Mouse (Mus musculus) embryonic facial prominence, embryonic 10.5 days (tissue): ENCODE measurements around the gene Lsm7. TPM values are rescaled to one million over a fixed set of nuclear protein-coding genes. Genes with fewer than 3 reads are reported as not detected.
"Not testable (repeated sequence)": the region's sequence is repeated elsewhere in the genome, so short reads cannot be mapped to it uniquely, and the experiment has no call there.

Experiments
- DNase-seq: peaks from one replicate; pipeline ENCODE4 v3.0.0-alpha.2; 2017; ENCODE audit warnings: low spot score
- H3K27ac ChIP-seq: fragments of 300-500 bp; sonication (generic); replicated peaks from 2 replicates; pipeline ENCODE4 v1.5.1; 2016; ENCODE audit warnings: mild to moderate bottlenecking
- H3K27me3 ChIP-seq: fragments of 300-500 bp; sonication (generic); replicated peaks from 2 replicates; pipeline ENCODE4 v1.6.1; 2016; ENCODE audit warnings: low read depth, mild to moderate bottlenecking; ENCODE audit not compliant: poor library complexity, severe bottlenecking
- H3K36me3 ChIP-seq: fragments of 300-500 bp; sonication (generic); replicated peaks from 2 replicates; pipeline ENCODE4 v1.6.1; 2016; ENCODE audit warnings: mild to moderate bottlenecking, moderate library complexity
- H3K4me1 ChIP-seq: fragments of 300-500 bp; sonication (generic); 2 replicates; pipeline ENCODE4 v1.6.1; 2016
- H3K4me3 ChIP-seq: fragments of 300-500 bp; sonication (generic); 2 replicates; pipeline ENCODE4 v1.5.1; 2016; ENCODE audit warnings: mild to moderate bottlenecking, moderate library complexity
- H3K9me3 ChIP-seq: fragments of 300-500 bp; sonication (generic); 2 replicates; pipeline ENCODE4 v1.6.1; 2016; ENCODE audit warnings: mild to moderate bottlenecking
- WGBS: fragments of 180-500 bp; shearing (Covaris S2); methylation state at CpG from one replicate; pipeline ENCODE4 v1.1.7; 2016; 5-methylcytosine and 5-hydroxymethylcytosine counted together
- polyA plus RNA-seq: library from polyadenylated mRNA; unstranded; fragments of >200 nt; fragmentation: Nextera tagmentation; extraction: Ambion mirVana; gene quantifications from 2 replicates; pipeline ENCODE4 v1.2.1, GENCODE M21; 2016

Lsm7 gene
- polyA plus RNA-seq, 1 experiment from 2014 or later = 364 TPM

DNA sequence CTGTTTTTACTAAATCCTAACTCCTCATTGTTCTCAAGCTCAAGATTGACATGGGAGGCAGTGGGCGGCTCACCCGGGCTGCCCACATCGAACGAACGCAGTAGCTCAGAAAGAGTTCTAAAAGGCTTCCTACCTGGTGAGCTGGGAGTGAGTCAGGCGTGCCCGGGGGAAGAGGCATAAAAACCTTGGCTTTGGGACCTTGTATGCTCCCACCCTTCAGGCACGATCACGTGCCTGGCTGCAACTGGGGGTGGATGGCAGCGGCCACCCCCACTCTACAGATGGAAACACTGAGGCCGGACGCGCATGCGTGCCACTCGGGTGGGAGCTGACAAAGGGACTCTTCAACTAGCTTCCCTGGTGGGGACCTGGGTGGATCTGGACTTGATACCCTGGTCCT is 12.7 kb downstream of the Lsm7 start:
- no peak for DNase-seq
- H3K9me3 ChIP-seq = no peaks in the 10 kb centered on the region
- H3K27ac ChIP-seq = no peak overlapping the region
- H3K4me3 ChIP-seq = no peak overlapping the region
- H3K27me3 ChIP-seq = peaks cover 74% of the 10 kb centered on the region
- peaks cover 35% of the 10 kb centered on the region for H3K4me1 ChIP-seq
- H3K36me3 ChIP-seq = no peaks in the 10 kb centered on the region
- WGBS = 82% methylated on average over 15 of the region's 15 CpGs

DNA sequence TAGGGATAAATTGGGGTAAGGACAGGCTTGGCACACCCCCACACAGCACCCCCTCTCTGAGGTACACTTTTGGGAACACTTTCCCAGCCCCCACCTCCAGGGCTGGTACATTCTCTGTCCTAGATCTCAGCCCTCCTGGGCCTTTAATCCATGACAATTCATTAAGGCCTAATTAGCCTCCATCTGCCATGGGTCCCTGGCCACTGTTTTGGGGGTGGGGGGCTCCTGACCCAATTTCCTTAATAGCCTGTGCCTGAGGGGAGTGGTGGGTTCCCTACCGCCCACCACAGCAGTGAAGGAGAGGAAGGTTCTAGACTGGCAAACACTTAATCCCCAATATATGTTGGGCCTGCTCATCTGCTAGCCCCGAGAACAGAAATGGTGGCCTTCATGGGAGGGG is 13.3 kb downstream of the Lsm7 start:
- Histone ChIP-seq H3K36me3 (no peaks in the 10 kb centered on the region), H3K4me1 (peaks cover 41% of the 10 kb centered on the region), H3K27me3 (peaks cover 80% of the 10 kb centered on the region), H3K4me3 (no peak overlapping the region), H3K9me3 (no peaks in the 10 kb centered on the region), H3K27ac (no peak overlapping the region)
- no peak for DNase-seq
- 73% methylated on average over 2 of the region's 2 CpGs for WGBS

DNA sequence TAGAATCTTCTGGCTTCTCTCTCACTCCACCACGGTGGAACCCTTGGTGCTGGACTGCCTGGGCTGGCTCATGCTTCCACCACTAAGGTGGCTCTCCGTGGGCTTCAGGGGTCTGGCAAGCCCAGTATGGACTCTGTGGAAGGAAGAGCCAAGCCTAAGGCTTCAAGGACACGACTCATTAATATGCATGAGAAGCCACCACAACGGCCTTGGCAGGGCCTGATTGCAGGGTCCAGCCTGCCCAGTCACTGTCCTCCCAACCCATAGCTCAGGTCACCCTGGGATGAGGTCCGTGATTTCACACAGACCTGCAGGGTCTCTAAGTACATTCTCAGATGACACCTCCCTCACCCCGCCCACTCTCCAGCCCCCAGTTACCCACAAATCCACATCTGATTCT is 15.2 kb downstream of the Lsm7 start:
- Histone ChIP-seq H3K27me3 (peaks cover 82% of the 10 kb centered on the region), H3K36me3 (0 out of 2 replicates have a peak, but pooled peaks cover 3% of the 10 kb centered on the region), H3K4me3 (no peak overlapping the region), H3K4me1 (peaks cover 55% of the 10 kb centered on the region), H3K27ac (no peak overlapping the region), H3K9me3 (peaks cover 11% of the 10 kb centered on the region)
- no peak for DNase-seq
- WGBS = 70% methylated on average over 6 of the region's 6 CpGs

DNA sequence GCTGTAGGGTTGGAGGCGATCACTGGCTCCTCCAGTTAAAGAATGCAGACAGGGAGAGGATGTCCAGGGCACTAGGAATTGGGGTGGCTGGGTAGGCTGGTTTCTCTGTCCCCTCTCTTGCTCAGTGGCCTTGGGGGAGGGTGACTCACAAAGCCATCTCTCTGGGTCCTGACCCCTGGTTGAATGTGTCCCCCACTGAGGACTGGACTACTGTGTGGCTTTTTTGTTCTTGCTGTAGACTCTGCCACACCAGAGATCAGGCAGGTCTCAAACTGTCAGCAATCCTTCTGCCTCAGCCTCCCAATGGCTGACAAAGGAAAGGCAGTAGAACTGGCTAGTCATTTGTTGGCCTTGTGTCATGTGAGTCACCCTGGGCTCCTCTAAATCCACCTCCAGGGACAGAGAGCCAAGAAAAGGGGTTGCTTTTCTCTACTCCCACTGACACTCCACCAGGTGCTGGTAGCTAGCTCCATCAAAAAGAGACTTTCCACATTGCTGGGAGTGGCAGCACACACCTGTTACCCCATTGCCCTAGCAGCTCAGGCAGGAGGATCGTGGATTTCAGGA is 16.6 kb downstream of the Lsm7 start:
- H3K27me3 ChIP-seq = peaks cover 82% of the 10 kb centered on the region
- H3K4me3 ChIP-seq = 0 out of 2 replicates have a peak overlapping the region, but pooled peaks have one; percentile 14
- 0 out of 2 replicates have a peak, but pooled peaks cover 10% of the 10 kb centered on the region for H3K36me3 ChIP-seq
- peaks cover 52% of the 10 kb centered on the region for H3K4me1 ChIP-seq
- H3K27ac ChIP-seq = no peak overlapping the region
- peaks cover 20% of the 10 kb centered on the region for H3K9me3 ChIP-seq
- DNase-seq = no peak
- 58% methylated on average over 2 of the region's 2 CpGs for WGBS

DNA sequence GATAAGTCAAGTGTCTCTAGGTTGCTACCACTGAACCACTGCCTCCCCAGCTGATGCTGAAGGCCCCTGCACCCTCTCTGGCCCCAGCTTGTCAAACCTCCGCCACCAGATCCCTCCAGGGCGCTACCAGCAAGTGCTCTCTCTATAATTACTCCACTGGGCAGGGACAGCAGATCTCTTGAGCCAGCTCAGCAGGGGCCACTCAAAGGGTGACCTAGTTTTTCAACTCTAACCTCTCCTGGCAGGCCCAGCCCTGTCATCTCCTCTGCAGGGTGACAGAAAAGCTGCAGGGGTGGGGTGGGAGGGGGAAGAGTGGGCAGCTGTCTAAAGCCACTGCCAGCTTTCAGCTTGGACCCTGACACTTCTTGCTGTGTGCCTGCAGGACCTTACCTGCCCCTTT is 17.2 kb downstream of the Lsm7 start:
- Histone ChIP-seq H3K27ac (no peak overlapping the region), H3K4me3 (0 out of 2 replicates have a peak overlapping the region, but pooled peaks have one; percentile 14), H3K36me3 (0 out of 2 replicates have a peak, but pooled peaks cover 10% of the 10 kb centered on the region), H3K9me3 (peaks cover 20% of the 10 kb centered on the region), H3K27me3 (peaks cover 82% of the 10 kb centered on the region), H3K4me1 (peaks cover 54% of the 10 kb centered on the region)
- 10% methylated on average over 2 of the region's 2 CpGs for WGBS
- no peak for DNase-seq

DNA sequence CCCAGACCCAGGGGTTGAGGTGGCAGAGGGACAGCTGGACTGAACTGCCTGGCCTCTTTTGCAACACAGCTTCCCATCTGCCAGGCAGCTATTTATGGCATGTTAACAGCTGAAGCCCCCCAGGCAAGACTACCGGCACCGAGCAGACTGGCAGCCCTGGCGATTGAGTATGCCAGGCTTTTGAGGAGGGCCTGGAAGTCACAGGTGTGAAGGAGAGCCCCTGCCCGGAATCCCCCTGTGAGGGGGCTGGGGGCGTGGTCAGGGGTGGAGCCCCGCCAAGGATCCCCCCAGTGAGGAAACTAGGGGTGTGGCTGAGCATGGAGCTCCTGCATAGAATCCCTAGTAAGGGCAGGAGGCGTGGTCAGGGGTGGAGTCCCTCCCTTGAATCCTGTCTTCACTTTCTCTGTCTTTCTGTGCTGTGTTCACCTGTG is 18.0 kb downstream of the Lsm7 start:
- peaks cover 80% of the 10 kb centered on the region for H3K27me3 ChIP-seq

DNA sequence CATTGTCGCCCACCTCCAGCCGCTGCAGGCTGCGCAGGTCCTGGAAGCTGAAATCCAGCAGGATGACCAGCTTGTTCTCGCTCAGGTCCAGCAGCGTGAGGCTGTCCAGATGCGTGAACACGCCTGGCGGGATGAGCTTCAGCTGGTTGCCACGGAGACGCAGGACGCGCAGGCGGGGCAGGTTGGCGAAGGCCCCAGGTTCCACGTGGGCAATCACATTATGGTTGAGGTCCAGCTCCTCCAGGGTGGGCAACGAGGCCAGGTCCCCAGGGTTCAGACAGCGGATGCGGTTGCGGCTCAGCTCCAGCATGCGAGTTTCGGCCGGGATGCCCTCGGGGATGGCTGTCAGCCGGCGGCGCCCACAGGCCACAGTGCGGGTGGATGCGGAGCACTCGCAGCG is 19.4 kb downstream of the Lsm7 start:
- H3K4me1 ChIP-seq = peaks cover 64% of the 10 kb centered on the region
- no peak overlapping the region for H3K27ac ChIP-seq
- WGBS = 57% methylated on average over 30 of the region's 30 CpGs
- DNase-seq = peak; percentile 38
- peaks cover 20% of the 10 kb centered on the region for H3K9me3 ChIP-seq
- H3K27me3 ChIP-seq = peaks cover 67% of the 10 kb centered on the region
- H3K36me3 ChIP-seq = 0 out of 2 replicates have a peak, but pooled peaks cover 10% of the 10 kb centered on the region
- peak overlapping the region; percentile 29 for H3K4me3 ChIP-seq

More for the DNA sequence above, 18.0 kb downstream of the Lsm7 start:
- no peak for DNase-seq
- peak overlapping the region; percentile 6; the same call in 1 of the 2 replicates for H3K4me3 ChIP-seq
- 49% methylated on average over 7 of the region's 7 CpGs for whole genome bisulfite sequencing
- H3K36me3 ChIP-seq = 0 out of 2 replicates have a peak, but pooled peaks cover 10% of the 10 kb centered on the region
- no peak overlapping the region for H3K27ac ChIP-seq
- peaks cover 20% of the 10 kb centered on the region for H3K9me3 ChIP-seq
- peaks cover 61% of the 10 kb centered on the region for H3K4me1 ChIP-seq

DNA sequence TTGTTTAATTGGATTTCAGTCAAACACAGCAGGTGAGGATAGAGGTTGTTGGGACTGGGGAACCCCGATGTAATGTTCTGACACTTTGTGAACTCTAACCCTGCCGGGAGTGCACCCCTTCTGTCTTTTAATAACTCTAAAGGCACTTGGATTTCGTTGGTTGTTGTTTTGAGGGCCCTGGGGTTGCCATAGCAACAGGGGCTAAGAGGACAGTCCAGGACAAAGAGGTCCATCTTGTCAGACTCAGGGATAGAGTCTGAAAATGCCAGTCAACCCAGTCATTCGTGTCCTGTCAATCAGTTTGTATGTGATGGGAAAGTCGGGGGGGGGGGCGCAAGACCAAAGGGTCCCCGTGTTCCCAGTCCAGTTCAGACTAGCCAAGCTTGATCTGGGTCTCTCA is 22.2 kb downstream of the Lsm7 start:
- peaks cover 20% of the 10 kb centered on the region for H3K9me3 ChIP-seq
- peaks cover 83% of the 10 kb centered on the region for H3K4me1 ChIP-seq
- DNase-seq = no peak
- peaks cover 36% of the 10 kb centered on the region for H3K36me3 ChIP-seq
- no peak overlapping the region for H3K27ac ChIP-seq
- H3K4me3 ChIP-seq = 0 out of 2 replicates have a peak overlapping the region, but pooled peaks have one; percentile 8
- WGBS = 64% methylated on average over 7 of the region's 7 CpGs
- peaks cover 56% of the 10 kb centered on the region for H3K27me3 ChIP-seq

DNA sequence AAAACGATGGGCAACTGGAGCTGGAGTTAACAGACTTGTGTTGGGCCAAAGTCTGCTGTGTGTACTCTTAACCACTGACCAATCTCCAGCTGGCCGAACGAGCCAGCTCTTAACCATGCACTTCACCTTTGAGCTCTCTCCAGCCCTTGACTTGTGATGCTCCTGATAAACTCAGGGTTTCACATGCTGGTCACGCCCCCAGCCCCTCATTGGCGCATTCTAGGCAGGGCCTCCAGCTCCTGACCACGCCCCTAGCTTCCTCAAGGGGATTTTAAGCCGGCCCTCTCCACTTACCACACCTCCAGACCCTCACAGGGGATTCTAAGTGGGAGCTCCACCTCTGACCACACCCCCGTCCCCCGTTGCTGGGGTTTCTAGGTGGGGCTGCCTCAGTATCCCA is 23.9 kb downstream of the Lsm7 start:
- peak; percentile 84 for DNase-seq
- Histone ChIP-seq H3K27me3 (peaks cover 40% of the 10 kb centered on the region), H3K27ac (no peak overlapping the region), H3K4me1 (peaks cover 74% of the 10 kb centered on the region), H3K9me3 (peaks cover 20% of the 10 kb centered on the region), H3K4me3 (peak overlapping the region; percentile 1; the same call in 1 of the 2 replicates), H3K36me3 (peaks cover 38% of the 10 kb centered on the region)
- 4% methylated on average over 9 of the region's 9 CpGs for WGBS

DNA sequence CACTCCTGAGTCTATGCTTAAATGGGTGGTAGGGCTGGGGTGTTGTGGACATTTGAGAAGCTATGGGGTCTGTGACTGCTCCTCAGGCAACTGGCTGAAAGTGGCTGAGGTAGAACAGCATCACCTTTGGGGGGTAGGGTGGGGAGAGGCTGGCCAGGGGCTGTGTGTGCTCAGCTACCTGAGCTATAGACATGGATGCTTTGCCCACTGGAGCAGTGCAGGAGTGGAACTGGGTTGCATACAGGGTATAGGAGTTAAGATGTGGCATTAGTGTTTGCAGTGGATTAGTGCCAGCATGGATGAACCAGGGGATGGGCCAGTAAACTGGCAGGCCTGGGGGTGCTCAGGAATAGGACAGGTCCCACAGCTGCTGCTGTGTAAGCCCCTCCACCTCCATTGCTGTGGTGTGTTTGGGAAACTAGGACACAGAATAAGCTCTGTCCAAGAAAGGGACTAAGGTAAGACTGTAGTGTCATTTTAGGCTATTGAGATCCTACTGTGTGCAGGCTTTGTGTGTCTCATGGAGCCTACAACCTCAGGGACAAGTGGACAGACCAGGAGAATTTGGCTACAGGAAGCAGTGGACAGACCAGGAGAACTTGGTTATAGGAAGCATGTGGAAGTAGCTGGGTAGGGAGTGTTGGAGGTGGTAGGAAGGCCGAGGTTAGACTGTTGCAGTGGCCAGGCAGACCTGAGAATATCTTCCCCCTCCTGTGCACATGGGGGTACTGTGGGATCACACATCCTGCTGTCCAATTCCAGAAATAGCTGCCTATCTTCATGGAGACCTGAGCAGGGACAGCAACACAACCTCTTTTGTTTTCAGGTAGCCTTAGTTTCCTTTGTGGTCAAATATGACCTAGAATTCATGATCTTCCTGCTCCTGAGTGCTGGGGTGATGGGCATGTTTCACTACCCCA is 25.4 kb downstream of the Lsm7 start:
- peak overlapping the region; percentile 3; the same call in 1 of the 2 replicates for H3K4me3 ChIP-seq
- no peak overlapping the region for H3K27ac ChIP-seq
- H3K27me3 ChIP-seq = peaks cover 25% of the 10 kb centered on the region
- H3K9me3 ChIP-seq = peaks cover 7% of the 10 kb centered on the region
- peaks cover 63% of the 10 kb centered on the region for H3K4me1 ChIP-seq
- WGBS = 64% methylated on average over 1 of the region's 1 CpGs
- H3K36me3 ChIP-seq = peaks cover 32% of the 10 kb centered on the region
- DNase-seq = no peak

DNA sequence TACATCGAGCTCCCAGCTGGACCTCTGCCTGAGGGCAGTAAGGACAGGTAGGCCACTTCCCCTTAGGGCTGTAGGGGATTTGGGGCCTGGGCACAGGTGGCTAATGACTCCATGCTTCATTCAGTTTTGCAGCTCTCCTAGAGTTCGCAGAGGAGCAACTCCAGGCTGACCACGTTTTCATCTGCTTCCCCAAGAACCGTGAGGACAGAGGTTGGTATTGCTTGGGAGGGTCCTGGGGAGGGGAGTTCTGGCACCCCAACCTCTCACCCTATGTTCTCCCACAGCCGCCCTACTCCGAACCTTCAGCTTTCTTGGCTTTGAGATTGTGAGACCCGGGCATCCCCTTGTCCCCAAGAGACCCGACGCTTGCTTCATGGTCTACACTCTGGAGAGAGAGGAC is 26.4 kb downstream of the Lsm7 start:
- 82% methylated on average over 9 of the region's 9 CpGs for WGBS
- H3K27ac ChIP-seq, H3K9me3 ChIP-seq, DNase-seq: not testable (repeated sequence)
- peak overlapping the region; percentile 92 for H3K4me3 ChIP-seq
- peaks cover 15% of the 10 kb centered on the region for H3K27me3 ChIP-seq
- H3K36me3 ChIP-seq = peaks cover 28% of the 10 kb centered on the region
- peaks cover 60% of the 10 kb centered on the region for H3K4me1 ChIP-seq

DNA sequence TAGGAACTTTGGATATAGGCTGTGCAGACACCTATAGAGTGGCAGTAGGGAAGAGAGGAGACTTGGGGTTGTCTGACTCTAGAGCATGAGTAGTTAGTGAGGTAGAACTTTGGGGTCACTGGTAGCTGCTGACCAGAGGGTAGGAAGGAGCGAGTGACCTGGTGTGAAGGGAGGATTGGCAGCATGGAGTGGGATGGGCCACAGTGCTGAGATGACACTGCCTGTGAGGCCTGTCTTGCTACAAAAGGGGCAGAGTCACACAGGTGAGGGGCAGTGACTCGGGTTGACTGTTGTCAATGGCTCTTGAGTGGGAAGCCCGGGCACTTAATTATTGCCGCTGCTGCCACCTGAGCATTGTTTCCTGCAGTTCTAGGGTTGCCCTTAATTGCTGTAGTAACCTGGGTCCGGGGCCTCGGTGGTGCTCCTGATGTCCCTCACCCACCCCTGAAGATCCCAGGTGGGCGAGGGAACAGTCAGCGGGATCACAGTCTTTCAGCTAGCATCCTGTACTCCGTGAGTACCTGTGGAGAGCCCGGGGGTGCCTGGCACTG is 27.1 kb downstream of the Lsm7 start:
- Histone ChIP-seq H3K36me3 (peaks cover 28% of the 10 kb centered on the region), H3K27me3 (peaks cover 8% of the 10 kb centered on the region; the same call in 1 of the 2 replicates), H3K4me3 (peak overlapping the region; percentile 92), H3K9me3 (no peaks in the 10 kb centered on the region), H3K27ac (no peak overlapping the region), H3K4me1 (peaks cover 53% of the 10 kb centered on the region)
- 87% methylated on average over 10 of the region's 10 CpGs for whole genome bisulfite sequencing
- no peak for DNase-seq
